9 mouse cellular contexts compared by ENCODE assay signal in the genomic region with DNA sequence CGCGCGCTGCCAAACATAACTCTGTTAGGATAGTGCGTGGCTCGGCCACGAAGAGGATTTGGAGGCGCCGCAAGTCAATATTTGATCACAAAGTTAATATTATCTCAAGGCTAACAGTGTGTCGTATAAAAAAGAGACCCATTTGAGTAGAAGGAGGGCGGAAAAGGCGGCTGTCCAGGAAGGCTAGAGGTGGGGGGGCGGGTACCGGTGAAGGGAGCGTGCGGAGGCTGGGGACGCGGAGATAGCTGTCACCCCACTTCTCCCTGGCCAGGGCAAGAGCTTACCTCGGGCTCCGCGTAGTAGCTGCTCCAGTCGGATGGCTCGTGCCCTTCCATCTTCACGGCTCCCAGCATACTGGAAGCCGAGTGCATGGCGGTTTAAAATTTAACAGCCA. TPM values are rescaled to one million over a fixed set of nuclear protein-coding genes. Genes with fewer than 3 reads are reported as not detected.
A peak's percentile ranks its signal among the peaks of the same experiment; 100 is the strongest.
DNase-seq lines count a peak whose midpoint lies in the region; ATAC-seq lines count a peak whose summit lies in the region.
"Had no signal": no experiment of that assay in that cellular context is flagged by ENCODE, and none has a peak within 500 bp of the region (broad histone marks: within the 10 kb centered on the region; RNA-seq: fewer than 3 reads in every experiment).

No protein-coding gene starts in this region.

- under 1% methylated on average over 25 of the region's 25 CpGs for WGBS in forebrain, embryonic 10.5 days
- WGBS in forebrain, embryonic 16.5 days: under 1% methylated on average over 25 of the region's 25 CpGs
- WGBS in embryonic facial prominence, embryonic 11.5 days: 0% methylated on average over 25 of the region's 25 CpGs
- WGBS in kidney, embryonic 16.5 days: under 1% methylated on average over 25 of the region's 25 CpGs
- WGBS in midbrain, embryonic 13.5 days: 1% methylated on average over 25 of the region's 25 CpGs

- peak overlapping the region; percentile 40 for H3K4me3 ChIP-seq in forebrain, embryonic 10.5 days
- no peak overlapping the region for H3K4me3 ChIP-seq in forebrain, embryonic 16.5 days (replicated peaks; ENCODE audit: low read length)
- peak overlapping the region; percentile 29 for H3K4me3 ChIP-seq in embryonic facial prominence, embryonic 11.5 days (ENCODE audit: low read depth, low read length)
- peak overlapping the region; percentile 48 for H3K4me3 ChIP-seq in kidney, embryonic 16.5 days (ENCODE audit: low read length)
- peak overlapping the region; percentile 33 for H3K4me3 ChIP-seq in midbrain, embryonic 13.5 days (replicated peaks)

- H3K9ac ChIP-seq in forebrain, embryonic 16.5 days (replicated peaks; ENCODE audit: low read depth, low read length): no peak overlapping the region
- no peak overlapping the region for H3K9ac ChIP-seq in embryonic facial prominence, embryonic 11.5 days (replicated peaks; ENCODE audit: low read length)
- no peak overlapping the region for H3K9ac ChIP-seq in kidney, embryonic 16.5 days (replicated peaks; ENCODE audit: low read length)
- H3K9ac ChIP-seq in midbrain, embryonic 13.5 days (replicated peaks): 0 out of 2 replicates have a peak overlapping the region, but pooled peaks have one; percentile 11

- H3K36me3 ChIP-seq in forebrain, embryonic 10.5 days (replicated peaks): no peaks in the 10 kb centered on the region
- H3K36me3 ChIP-seq in forebrain, embryonic 16.5 days (ENCODE audit: control insufficient read depth, insufficient read depth): no peaks in the 10 kb centered on the region
- H3K36me3 ChIP-seq in embryonic facial prominence, embryonic 11.5 days (replicated peaks; ENCODE audit: control insufficient read depth, insufficient read depth, low read depth, low read length): no peaks in the 10 kb centered on the region
- H3K36me3 ChIP-seq in kidney, embryonic 16.5 days (ENCODE audit: insufficient read depth, low read length): no peaks in the 10 kb centered on the region
- H3K36me3 ChIP-seq in midbrain, embryonic 13.5 days: no peaks in the 10 kb centered on the region

- peaks cover 44% of the 10 kb centered on the region for H3K4me1 ChIP-seq in forebrain, embryonic 10.5 days
- H3K4me1 ChIP-seq in forebrain, embryonic 16.5 days (replicated peaks; ENCODE audit: control insufficient read depth, insufficient read depth, low read length): peaks cover 15% of the 10 kb centered on the region
- no peaks in the 10 kb centered on the region for H3K4me1 ChIP-seq in embryonic facial prominence, embryonic 11.5 days (ENCODE audit: control insufficient read depth, insufficient read depth, low read length)
- peaks cover 16% of the 10 kb centered on the region for H3K4me1 ChIP-seq in kidney, embryonic 16.5 days (ENCODE audit: insufficient read depth, low read length)
- H3K4me1 ChIP-seq in midbrain, embryonic 13.5 days (replicated peaks): peaks cover 20% of the 10 kb centered on the region

- H3K27ac ChIP-seq in forebrain, embryonic 10.5 days: no peak overlapping the region
- no peak overlapping the region for H3K27ac ChIP-seq in forebrain, embryonic 16.5 days (ENCODE audit: low read length)
- H3K27ac ChIP-seq in embryonic facial prominence, embryonic 11.5 days (replicated peaks; ENCODE audit: low read depth, low read length): no peak overlapping the region
- no peak overlapping the region for H3K27ac ChIP-seq in kidney, embryonic 16.5 days (ENCODE audit: low read length)
- H3K27ac ChIP-seq in midbrain, embryonic 13.5 days: peak overlapping the region; percentile 75
- H3K27ac ChIP-seq: macrophage had no signal

- peaks cover 100% of the 10 kb centered on the region for H3K27me3 ChIP-seq in forebrain, embryonic 10.5 days (ENCODE audit: poor library complexity, severe bottlenecking)
- peaks cover 84% of the 10 kb centered on the region for H3K27me3 ChIP-seq in forebrain, embryonic 16.5 days (replicated peaks; ENCODE audit: control insufficient read depth, insufficient read depth, low read length)
- H3K27me3 ChIP-seq in embryonic facial prominence, embryonic 11.5 days (ENCODE audit: control insufficient read depth, insufficient read depth, low read length): peaks cover 88% of the 10 kb centered on the region
- H3K27me3 ChIP-seq in kidney, embryonic 16.5 days (ENCODE audit: insufficient read depth, low read length): peaks cover 99% of the 10 kb centered on the region
- peaks cover 100% of the 10 kb centered on the region for H3K27me3 ChIP-seq in midbrain, embryonic 13.5 days

- no peak for DNase-seq in forebrain, embryonic 10.5 days (ENCODE audit: extremely low spot score, low spot score)
- DNase-seq in embryonic facial prominence, embryonic 11.5 days (ENCODE audit: low spot score): no peak
- no peak for DNase-seq in left cerebral cortex, postnatal 14 days (ENCODE audit: low spot score in 2 of 2)
- no peak for DNase-seq in testis, postnatal 14 days (ENCODE audit: low spot score)
- no peak for DNase-seq in left cerebral cortex, adult 8-10 months (ENCODE audit: low spot score in 2 of 2)

- H3K9me3 ChIP-seq in forebrain, embryonic 10.5 days: no peaks in the 10 kb centered on the region
- H3K9me3 ChIP-seq in forebrain, embryonic 16.5 days (ENCODE audit: control insufficient read depth, low read length): no peaks in the 10 kb centered on the region
- H3K9me3 ChIP-seq in embryonic facial prominence, embryonic 11.5 days (replicated peaks; ENCODE audit: control insufficient read depth, low read length): no peaks in the 10 kb centered on the region
- H3K9me3 ChIP-seq in kidney, embryonic 16.5 days (ENCODE audit: low read length): no peaks in the 10 kb centered on the region
- no peaks in the 10 kb centered on the region for H3K9me3 ChIP-seq in midbrain, embryonic 13.5 days

- intact Hi-C loops in left cerebral cortex, postnatal 14 days (cut with DNase I): loop anchor here (5.0 kb wide), 2 partner anchors 673 to 963 kb away; no protein-coding TSS in a partner anchor

- H3K4me2 ChIP-seq in forebrain, embryonic 16.5 days (ENCODE audit: low read length): no peak overlapping the region
- H3K4me2 ChIP-seq in embryonic facial prominence, embryonic 11.5 days (ENCODE audit: low read depth, low read length): peak overlapping the region; percentile 19
- H3K4me2 ChIP-seq in kidney, embryonic 16.5 days (replicated peaks; ENCODE audit: low read depth, low read length): peak overlapping the region; percentile 64
- peak overlapping the region; percentile 34; the same call in 1 of the 2 replicates for H3K4me2 ChIP-seq in midbrain, embryonic 13.5 days (replicated peaks)

- no peak for ATAC-seq in forebrain, embryonic 16.5 days
- no peak; the same call in 1 of the 2 replicates for ATAC-seq in embryonic facial prominence, embryonic 11.5 days (replicated peaks; ENCODE audit: insufficient number of reproducible peaks, low FRiP score, low TSS enrichment, low read depth)
- ATAC-seq in kidney, embryonic 16.5 days (ENCODE audit: low FRiP score, low TSS enrichment): peak; percentile 37
- no peak; the same call in 1 of the 2 replicates for ATAC-seq in midbrain, embryonic 13.5 days

RNA-seq across cellular contexts. Expression of a gene that starts 1.2 kb away (rescaled TPM):
- 0.17 and 0.67 TPM in 2 replicates for polyA plus RNA-seq in forebrain, embryonic 10.5 days (2016; fragmentation: Nextera tagmentation; extraction: Ambion mirVana)
- 0.11 TPM in 1 of 2 replicates, not detected in the other for polyA plus RNA-seq in forebrain, embryonic 16.5 days (2015; fragmentation: Nextera tagmentation; extraction: Ambion mirVana)
- 1.6 and 1.9 TPM in 2 replicates for polyA plus RNA-seq in embryonic facial prominence, embryonic 11.5 days (2014; fragmentation: Nextera tagmentation; extraction: Ambion mirVana)
- polyA plus RNA-seq in kidney, embryonic 16.5 days (2015; fragmentation: Nextera tagmentation; extraction: Ambion mirVana): 0.14 and 0.49 TPM in 2 replicates
- polyA plus RNA-seq in midbrain, embryonic 13.5 days (2015; fragmentation: Nextera tagmentation; extraction: Ambion mirVana): 4.0 and 9.2 TPM in 2 replicates
- total RNA-seq in left cerebral cortex, postnatal 14 days (2021): not detected
- not detected for total RNA-seq in left cerebral cortex, adult 8-10 months (2022)
- polyA plus RNA-seq: macrophage had no signal
